Mouse (Mus musculus) forebrain, postnatal 0 days (tissue): Measurements from ENCODE around the gene Ago4. TPM values are rescaled to one million over a fixed set of nuclear protein-coding genes. Genes with fewer than 3 reads are reported as not detected.
A peak's percentile ranks its signal among the peaks of the same experiment; 100 is the strongest.

ENCODE experiments used
- ATAC-seq: fragments of 200-750 bp; cut with Nextera tagmentation; 2 replicates; pipeline ENCODE4 v1.8.0; 2017; ENCODE audit warnings: mild to moderate bottlenecking, moderate library complexity
- DNase-seq: peaks from one replicate; pipeline ENCODE4 v3.0.0-alpha.2; 2015
- H3K27ac ChIP-seq: fragments of 300-500 bp; sonication (generic); 2 replicates; pipeline ENCODE4 v1.5.1; 2014; ENCODE audit warnings: low read depth, mild to moderate bottlenecking, antibody characterized with exemption, low read length, moderate library complexity, mixed read lengths
- H3K27me3 ChIP-seq: fragments of 300-500 bp; sonication (generic); 2 replicates; pipeline ENCODE4 v1.6.1; 2014; ENCODE audit warnings: mild to moderate bottlenecking, low read length, mixed read lengths; ENCODE audit not compliant: insufficient read depth
- H3K36me3 ChIP-seq: fragments of 300-500 bp; sonication (generic); 2 replicates; pipeline ENCODE4 v1.6.1; 2014; ENCODE audit warnings: mild to moderate bottlenecking, moderate library complexity; ENCODE audit not compliant: insufficient read depth
- H3K4me1 ChIP-seq: fragments of 300-500 bp; sonication (generic); 2 replicates; pipeline ENCODE4 v1.6.1; 2014; ENCODE audit warnings: antibody characterized with exemption; ENCODE audit not compliant: insufficient read depth
- H3K4me2 ChIP-seq: fragments of 300-500 bp; sonication (generic); 2 replicates; pipeline ENCODE4 v1.6.1; 2014; ENCODE audit warnings: low read depth, mild to moderate bottlenecking, moderate library complexity
- H3K4me3 ChIP-seq: fragments of 300-500 bp; sonication (generic); 2 replicates; pipeline ENCODE4 v1.5.1; 2014; ENCODE audit warnings: low read depth, low read length, mixed read lengths
- H3K9ac ChIP-seq: fragments of 300-500 bp; sonication (generic); 2 replicates; pipeline ENCODE4 v1.6.1; 2014; ENCODE audit warnings: mild to moderate bottlenecking
- H3K9me3 ChIP-seq: fragments of 300-500 bp; sonication (generic); 2 replicates; pipeline ENCODE4 v1.6.1; 2016; ENCODE audit warnings: low read length
- CTCF ChIP-seq: sonication (generic); IDR thresholded peaks from 2 replicates; pipeline ENCODE4 v1.5.1; 2016; ENCODE audit warnings: antibody characterized with exemption, control low read depth, low read depth
- WGBS: fragments of 180-500 bp; shearing (Covaris S2); extraction: QIAGEN DNeasy Blood & Tissue Kit; methylation state at CpG from one replicate; pipeline ENCODE4 v1.1.7; 2014; 5-methylcytosine and 5-hydroxymethylcytosine counted together
- microRNA-seq, 2 experiments: library from miRNA; unstranded; fragments of <30 nt; microRNA quantifications; one replicate each; pipeline ENCODE4; 2016
- polyA plus RNA-seq: library from polyadenylated mRNA; unstranded; fragments of >200 nt; fragmentation: Nextera tagmentation; extraction: Ambion mirVana; gene quantifications from 2 replicates; pipeline ENCODE4 v1.2.1, GENCODE M21; 2015
- total RNA-seq: library from RNA; depleted of rRNA; stranded (reverse); fragments of >200 nt; gene quantifications from 2 replicates; pipeline ENCODE4 v1.2.3, GENCODE M21; 2014; rRNA removed

Ago4 gene
- total and polyA plus RNA-seq, 2 experiments from 2014 or later, result 3.1 to 11.6 TPM

DNA sequence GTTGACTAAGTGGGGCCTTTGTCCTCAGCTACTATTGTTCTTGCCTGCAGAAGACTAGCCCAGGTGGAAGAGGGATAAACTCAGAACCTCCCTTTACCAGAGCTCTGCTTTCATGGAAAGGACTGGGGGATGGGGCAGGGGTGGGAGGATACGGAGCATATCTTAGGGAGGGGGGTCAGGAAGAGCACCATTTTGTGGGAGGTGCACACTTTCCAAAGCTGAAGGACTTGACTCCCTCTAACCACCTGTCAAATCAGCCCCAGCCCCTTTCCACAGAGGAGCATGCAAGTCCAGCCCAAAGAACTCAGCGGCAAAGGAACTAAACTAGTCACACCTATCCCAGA lies 68.4 kb downstream of the Ago4 start:
- H3K9ac ChIP-seq, result no peak overlapping the region

GRCm38 (mm10) chr4:126464189-126464891 lies 68.9 kb downstream of the Ago4 start:
- ATAC-seq (no peak), DNase-seq (no peak)
- Histone ChIP-seq H3K4me1 (peaks cover 25% of the 10 kb centered on the region), H3K4me3 (no peak overlapping the region), H3K4me2 (peak overlapping the region; percentile 71), H3K27ac (no peak overlapping the region), H3K27me3 (no peaks in the 10 kb centered on the region), H3K9me3 (no peaks in the 10 kb centered on the region), H3K36me3 (peaks cover 16% of the 10 kb centered on the region), H3K9ac (no peak overlapping the region)
- WGBS, result 12% methylated on average over 4 of the region's 4 CpGs
- no peak for TF ChIP-seq CTCF

More for the DNA sequence above, 68.4 kb downstream of the Ago4 start:
- DNase-seq (no peak), ATAC-seq (no peak)
- Histone ChIP-seq H3K36me3 (peaks cover 11% of the 10 kb centered on the region), H3K9me3 (no peaks in the 10 kb centered on the region), H3K27ac (no peak overlapping the region), H3K27me3 (no peaks in the 10 kb centered on the region), H3K4me1 (peaks cover 25% of the 10 kb centered on the region), H3K4me3 (peak overlapping the region; percentile 21), H3K4me2 (peak overlapping the region; percentile 71)
- no peak for TF ChIP-seq CTCF
- 16% methylated on average over 2 of the region's 2 CpGs for WGBS

- 86% methylated on average over 7 of the region's 7 CpGs for WGBS
- no peaks in the 10 kb centered on the region for H3K4me1 ChIP-seq
Measured at GRCm38 (mm10) chr4:126455441-126455840, 77.8 kb downstream of the Ago4 start.

DNA sequence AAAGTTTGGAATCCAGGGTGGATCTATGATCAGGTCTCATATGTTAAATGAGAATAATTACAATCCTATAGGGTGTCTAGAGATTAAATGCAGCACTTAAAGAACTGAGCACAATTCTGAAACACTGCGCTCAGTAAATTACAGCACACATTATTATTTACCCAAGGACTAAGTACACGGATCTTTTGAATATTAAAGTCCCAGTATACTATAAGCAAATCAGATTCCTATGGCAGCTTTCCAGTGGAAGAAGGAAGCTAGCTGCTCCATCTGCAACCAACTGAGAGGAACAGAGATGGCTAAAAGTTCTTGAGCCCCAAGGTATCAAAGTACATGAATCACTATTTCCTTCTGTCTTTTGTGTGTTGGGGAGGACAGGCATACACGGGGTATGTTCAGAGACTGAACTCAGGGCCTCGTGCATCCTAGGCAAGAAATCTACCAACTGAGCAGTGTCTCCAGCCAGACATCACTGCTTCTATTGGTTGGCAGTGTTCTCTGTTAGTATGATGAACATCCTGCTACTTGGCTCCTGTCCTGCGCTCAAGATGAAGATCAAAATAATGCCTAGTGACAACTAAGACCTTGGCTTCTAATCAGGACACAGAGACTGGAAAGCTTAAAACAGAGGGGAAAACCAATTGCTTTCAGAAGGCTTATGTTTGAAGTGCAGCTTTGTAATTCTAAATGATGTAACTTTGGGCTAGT lies 78.6 kb downstream of the Ago4 start:
- no peak overlapping the region for H3K27ac ChIP-seq
- 77% methylated on average over 5 of the region's 5 CpGs for WGBS

More at GRCm38 (mm10) chr4:126455441-126455840, 77.8 kb downstream of the Ago4 start:
- H3K4me2 ChIP-seq, result no peak overlapping the region
- no peaks in the 10 kb centered on the region for H3K9me3 ChIP-seq
- no peak overlapping the region for H3K9ac ChIP-seq
- no peak overlapping the region for H3K4me3 ChIP-seq
- no peak overlapping the region for H3K27ac ChIP-seq
- H3K27me3 ChIP-seq, result no peaks in the 10 kb centered on the region
- DNase-seq, result no peak
- no peak for TF ChIP-seq CTCF
- H3K36me3 ChIP-seq, result peaks cover 82% of the 10 kb centered on the region
- ATAC-seq, result no peak

GRCm38 (mm10) chr4:126450268-126450667 lies 83.0 kb downstream of the Ago4 start:
- DNase-seq, result no peak
- no peak overlapping the region for H3K4me3 ChIP-seq
- H3K9me3 ChIP-seq, result no peaks in the 10 kb centered on the region
- no peak for ATAC-seq
- 80% methylated on average over 1 of the region's 1 CpGs for WGBS
- no peaks in the 10 kb centered on the region for H3K27me3 ChIP-seq
- H3K36me3 ChIP-seq, result peaks cover 78% of the 10 kb centered on the region
- no peaks in the 10 kb centered on the region for H3K4me1 ChIP-seq
- no peak overlapping the region for H3K27ac ChIP-seq
- no peak for TF ChIP-seq CTCF
- H3K9ac ChIP-seq, result no peak overlapping the region
- H3K4me2 ChIP-seq, result no peak overlapping the region

More for the DNA sequence above, 78.6 kb downstream of the Ago4 start:
- Histone ChIP-seq H3K4me2 (no peak overlapping the region), H3K4me3 (no peak overlapping the region), H3K36me3 (peaks cover 81% of the 10 kb centered on the region), H3K4me1 (no peaks in the 10 kb centered on the region), H3K9ac (no peak overlapping the region), H3K9me3 (no peaks in the 10 kb centered on the region), H3K27me3 (no peaks in the 10 kb centered on the region)
- no peak for ATAC-seq
- no peak for TF ChIP-seq CTCF
- DNase-seq, result no peak

DNA sequence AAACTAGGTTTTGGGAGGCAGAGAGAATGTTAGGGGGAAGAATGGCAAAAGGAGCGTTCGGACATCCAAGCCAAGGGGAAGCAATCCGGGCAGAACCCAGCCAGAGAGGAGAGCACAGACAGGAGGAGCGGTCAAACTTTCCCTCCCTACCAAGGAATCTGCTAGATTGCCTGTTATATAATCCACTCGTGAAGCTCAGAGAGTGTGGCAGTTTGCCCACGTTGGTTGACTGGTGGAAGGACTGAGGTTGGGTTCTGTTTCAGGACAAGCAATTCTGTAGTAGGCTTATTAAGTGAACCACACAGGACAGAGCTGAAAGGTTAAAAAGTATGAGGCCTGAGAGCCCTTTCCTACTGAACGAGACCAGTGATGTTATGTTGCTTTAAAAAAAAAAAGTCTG lies 86.1 kb downstream of the Ago4 start:
- ATAC-seq, result no peak
- H3K27ac ChIP-seq, result no peak overlapping the region

GRCm38 (mm10) chr4:126444528-126444927 lies 88.7 kb downstream of the Ago4 start:
- DNase-seq (no peak), ATAC-seq (no peak)
- Histone ChIP-seq H3K9me3 (no peaks in the 10 kb centered on the region), H3K36me3 (peaks cover 88% of the 10 kb centered on the region), H3K4me2 (no peak overlapping the region), H3K9ac (no peak overlapping the region), H3K4me3 (no peak overlapping the region), H3K4me1 (no peaks in the 10 kb centered on the region), H3K27ac (no peak overlapping the region), H3K27me3 (no peaks in the 10 kb centered on the region)
- 87% methylated on average over 3 of the region's 3 CpGs for WGBS
- no peak for TF ChIP-seq CTCF

More for the DNA sequence above, 86.1 kb downstream of the Ago4 start:
- no peak for DNase-seq
- Histone ChIP-seq H3K27me3 (no peaks in the 10 kb centered on the region), H3K9me3 (no peaks in the 10 kb centered on the region), H3K36me3 (peaks cover 73% of the 10 kb centered on the region), H3K4me1 (no peaks in the 10 kb centered on the region), H3K4me2 (no peak overlapping the region), H3K9ac (no peak overlapping the region), H3K4me3 (no peak overlapping the region)
- no peak for TF ChIP-seq CTCF
- 92% methylated on average over 7 of the region's 7 CpGs for WGBS

Small RNAs within 50 kb of the gene (microRNA-seq; reads per million reads assigned to microRNA genes)
- 0 to 0.49 reads per million in 2 experiments for gene Mir7119

Other genes with a start within 250 kb of the Ago4 start
- 6.5 and 11.6 TPM in 2 replicates for gene Col8a2, start 246.7 kb downstream of the Ago4 start, total RNA-seq
- 2.5 and 3.0 TPM in 2 replicates for gene Col8a2, start 246.7 kb downstream of the Ago4 start, polyA plus RNA-seq
- gene Adprhl2, start 211.8 kb downstream of the Ago4 start, total RNA-seq, result 72.1 and 74.8 TPM in 2 replicates
- 77.8 and 83.3 TPM in 2 replicates for gene Adprhl2, start 211.8 kb downstream of the Ago4 start, polyA plus RNA-seq
- 2.1 and 3.4 TPM in 2 replicates for gene Tekt2, start 207.8 kb downstream of the Ago4 start, total RNA-seq
- gene Tekt2, start 207.8 kb downstream of the Ago4 start, polyA plus RNA-seq, result 9.7 and 16.3 TPM in 2 replicates
- 7.3 and 11.4 TPM in 2 replicates for gene Ago3, start 103.9 kb downstream of the Ago4 start, total RNA-seq
- 9.6 and 13.2 TPM in 2 replicates for gene Ago3, start 103.9 kb downstream of the Ago4 start, polyA plus RNA-seq
- gene Ago1, start 64.9 kb downstream of the Ago4 start, total RNA-seq, result 33.2 and 35.7 TPM in 2 replicates
- gene Ago1, start 64.9 kb downstream of the Ago4 start, polyA plus RNA-seq, result 4.5 and 4.7 TPM in 2 replicates
- 3.5 and 4.2 TPM in 2 replicates for gene Clspn, start 23.5 kb upstream of the Ago4 start, total RNA-seq
- gene Clspn, start 23.5 kb upstream of the Ago4 start, polyA plus RNA-seq, result 2.3 and 3.0 TPM in 2 replicates
- gene 5730409E04Rik, start 76.3 kb upstream of the Ago4 start, total RNA-seq, result 36.6 and 38.2 TPM in 2 replicates
- gene 5730409E04Rik, start 76.3 kb upstream of the Ago4 start, polyA plus RNA-seq, result 10.1 and 19.0 TPM in 2 replicates
- 185 and 187 TPM in 2 replicates for gene Psmb2, start 144.2 kb upstream of the Ago4 start, total RNA-seq
- gene Psmb2, start 144.2 kb upstream of the Ago4 start, polyA plus RNA-seq, result 497 and 510 TPM in 2 replicates
- 1.1 TPM in 2 replicates for gene Tfap2e, start 202.8 kb upstream of the Ago4 start, total RNA-seq
- gene Tfap2e, start 202.8 kb upstream of the Ago4 start, polyA plus RNA-seq, result 0.86 and 0.93 TPM in 2 replicates
- gene Ncdn, start 220.0 kb upstream of the Ago4 start, total RNA-seq, result 308 and 339 TPM in 2 replicates
- gene Ncdn, start 220.0 kb upstream of the Ago4 start, polyA plus RNA-seq, result 205 and 223 TPM in 2 replicates
- 33.4 and 35.7 TPM in 2 replicates for gene AU040320, start 220.1 kb upstream of the Ago4 start, total RNA-seq
- 27.4 and 33.5 TPM in 2 replicates for gene AU040320, start 220.1 kb upstream of the Ago4 start, polyA plus RNA-seq